8 mouse cellular contexts compared by ENCODE assay signal in genomic region chr4:148935211-148935610, GRCm38 (mm10).
DNase-seq lines count a peak whose midpoint lies in the region; ATAC-seq lines count a peak whose summit lies in the region.

No protein-coding gene starts in this region.

- no peak overlapping the region for H3K4me2 ChIP-seq in neural tube, embryonic 11.5 days (ENCODE audit: low read depth)
- H3K4me2 ChIP-seq in neural tube, embryonic 15.5 days, result no peak overlapping the region
- no peak overlapping the region for H3K4me2 ChIP-seq in midbrain, embryonic 14.5 days (ENCODE audit: low read length)

- no peaks in the 10 kb centered on the region; the same call in 1 of the 2 replicates for H3K27me3 ChIP-seq in neural tube, embryonic 11.5 days (ENCODE audit: control insufficient read depth, insufficient read depth, low read length)
- H3K27me3 ChIP-seq in neural tube, embryonic 15.5 days (replicated peaks), result peaks cover 53% of the 10 kb centered on the region
- peaks cover 22% of the 10 kb centered on the region; the same call in 1 of the 2 replicates for H3K27me3 ChIP-seq in midbrain, embryonic 14.5 days (ENCODE audit: control insufficient read depth, insufficient read depth, low read length)

- no peak overlapping the region for H3K27ac ChIP-seq in neural tube, embryonic 11.5 days (ENCODE audit: low read depth, low read length)
- H3K27ac ChIP-seq in neural tube, embryonic 15.5 days (replicated peaks), result no peak overlapping the region
- H3K27ac ChIP-seq in midbrain, embryonic 14.5 days (replicated peaks; ENCODE audit: low read depth, low read length), result no peak overlapping the region

- no peaks in the 10 kb centered on the region for H3K9me3 ChIP-seq in neural tube, embryonic 11.5 days (ENCODE audit: control insufficient read depth, low read length)
- no peaks in the 10 kb centered on the region for H3K9me3 ChIP-seq in neural tube, embryonic 15.5 days (replicated peaks)
- H3K9me3 ChIP-seq in midbrain, embryonic 14.5 days (ENCODE audit: control insufficient read depth, low read length), result no peaks in the 10 kb centered on the region

- no peak for DNase-seq in neural tube, embryonic 11.5 days (ENCODE audit: low spot score)
- DNase-seq in heart, postnatal 10 days, result peak; percentile 75 to 76
- DNase-seq in layer of hippocampus, postnatal 36 days, result peak; percentile 51 to 65
- peak; percentile 45 for DNase-seq in midbrain, embryonic 14.5 days
- no peak for DNase-seq in B cell, adult 2 months
- DNase-seq in thymus, postnatal 10 days (ENCODE audit: low spot score in 2 of 2), result no peak
- no peak for DNase-seq in right cerebral cortex, adult 18-20 months

- 25% methylated on average over 13 of the region's 13 CpGs for WGBS in neural tube, embryonic 11.5 days
- WGBS in neural tube, embryonic 15.5 days, result 29% methylated on average over 13 of the region's 13 CpGs
- WGBS in midbrain, embryonic 14.5 days, result 37% methylated on average over 13 of the region's 13 CpGs

- intact Hi-C loops in heart, postnatal 10 days (cut with DNase I), result no loop called here

- peak; percentile 48 for ATAC-seq in neural tube, embryonic 11.5 days (ENCODE audit: insufficient read depth, low FRiP score, low TSS enrichment)
- no peak for ATAC-seq in neural tube, embryonic 15.5 days (ENCODE audit: low FRiP score)
- ATAC-seq in midbrain, embryonic 14.5 days (ENCODE audit: low FRiP score, low TSS enrichment), result no peak

- H3K9ac ChIP-seq in neural tube, embryonic 11.5 days (ENCODE audit: low read length), result no peak overlapping the region
- no peak overlapping the region for H3K9ac ChIP-seq in neural tube, embryonic 15.5 days (replicated peaks)
- no peak overlapping the region for H3K9ac ChIP-seq in midbrain, embryonic 14.5 days (replicated peaks; ENCODE audit: low read length)

- H3K4me1 ChIP-seq in neural tube, embryonic 11.5 days (ENCODE audit: control insufficient read depth, insufficient read depth, low read length), result peaks cover 8% of the 10 kb centered on the region
- peaks cover 34% of the 10 kb centered on the region for H3K4me1 ChIP-seq in neural tube, embryonic 15.5 days
- peaks cover 18% of the 10 kb centered on the region for H3K4me1 ChIP-seq in midbrain, embryonic 14.5 days (ENCODE audit: control insufficient read depth, insufficient read depth, low read length)

- no peak overlapping the region for H3K4me3 ChIP-seq in neural tube, embryonic 11.5 days (ENCODE audit: low read depth, low read length)
- no peak overlapping the region for H3K4me3 ChIP-seq in neural tube, embryonic 15.5 days (replicated peaks)
- no peak overlapping the region for H3K4me3 ChIP-seq in midbrain, embryonic 14.5 days (replicated peaks; ENCODE audit: low read depth, low read length)

- no peaks in the 10 kb centered on the region for H3K36me3 ChIP-seq in neural tube, embryonic 11.5 days (ENCODE audit: control insufficient read depth, insufficient read depth, low read length)
- H3K36me3 ChIP-seq in neural tube, embryonic 15.5 days, result no peaks in the 10 kb centered on the region
- H3K36me3 ChIP-seq in midbrain, embryonic 14.5 days (ENCODE audit: control insufficient read depth, insufficient read depth, low read length), result no peaks in the 10 kb centered on the region

Comparison
In these comparisons a context has a peak if more than half of its experiments do, and no peak if none do; other contexts are left out.
1. DNase-seq: peak in heart, postnatal 10 days (2 of 2), layer of hippocampus, postnatal 36 days (2 of 2) and midbrain, embryonic 14.5 days (single experiment); none in neural tube, embryonic 11.5 days (single experiment), B cell, adult 2 months (0 of 2), thymus, postnatal 10 days (0 of 2) and right cerebral cortex, adult 18-20 months (single experiment).